Mouse (Mus musculus): ENCODE data around the gene S1pr1.

GRCm38 (mm10) chr3:115763292-115763691 is 48.4 kb upstream of the S1pr1 start:
- TF ChIP-seq POLR2A (IDR thresholded peaks at IDR 0.05; ENCODE audit: extremely low read depth, insufficient read depth, low read length), result no peak
- TF ChIP-seq CTCF (IDR thresholded peaks at IDR 0.05; ENCODE audit: extremely low read depth, insufficient read depth, low read length), result no peak
